Mouse (Mus musculus) yolk sac, embryonic 10.5 days (tissue): ENCODE data around the gene 1700113H08Rik.
A peak's percentile ranks its signal among the peaks of the same experiment; 100 is the strongest.

Experiments
- DNase-seq: peaks from one replicate; pipeline ENCODE4 v3.0.0-alpha.2; 2017; ENCODE audit warnings: low spot score

1700113H08Rik gene

DNA sequence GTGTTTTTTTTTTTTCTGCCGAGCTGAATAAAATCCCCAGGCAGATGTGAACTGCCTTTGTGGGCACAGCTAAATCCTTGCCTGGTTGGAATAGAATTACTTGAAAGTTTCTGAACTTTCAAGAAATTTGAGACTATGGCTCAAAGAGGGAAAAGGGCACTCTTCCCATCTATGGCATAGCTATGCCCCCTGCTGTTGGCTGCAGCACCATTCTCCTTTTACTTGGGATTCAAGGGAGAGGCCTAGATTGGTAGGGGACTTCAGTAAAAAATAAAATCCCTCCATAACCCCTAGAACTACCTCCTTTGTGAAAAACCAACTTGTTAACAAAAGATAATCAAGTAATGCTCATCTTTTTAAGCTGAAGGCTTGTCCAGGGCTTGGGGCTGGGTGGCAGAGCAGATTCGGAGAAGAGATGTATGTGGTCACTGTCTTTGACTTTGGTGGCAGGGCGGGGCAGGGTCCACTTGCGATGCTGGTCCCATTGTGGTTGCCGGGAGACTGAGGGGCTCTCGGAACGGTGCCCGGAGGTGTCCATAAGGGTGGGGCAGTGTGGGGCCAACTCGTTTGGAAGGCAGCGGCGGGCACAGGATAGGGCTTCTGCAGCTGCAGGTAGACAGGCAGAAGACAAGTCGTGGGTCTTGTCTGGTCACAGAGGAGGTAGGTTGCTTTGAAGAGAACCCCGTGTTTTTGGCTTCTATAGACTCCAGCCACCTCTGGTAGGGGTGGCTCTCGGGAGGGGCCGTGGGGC is at the start of gene 1700113H08Rik:
1700113H08Rik (plus strand) TSS at position 546 of the 751 bp plus-strand sequence.
- DNase-seq: peak; percentile 6

DNA sequence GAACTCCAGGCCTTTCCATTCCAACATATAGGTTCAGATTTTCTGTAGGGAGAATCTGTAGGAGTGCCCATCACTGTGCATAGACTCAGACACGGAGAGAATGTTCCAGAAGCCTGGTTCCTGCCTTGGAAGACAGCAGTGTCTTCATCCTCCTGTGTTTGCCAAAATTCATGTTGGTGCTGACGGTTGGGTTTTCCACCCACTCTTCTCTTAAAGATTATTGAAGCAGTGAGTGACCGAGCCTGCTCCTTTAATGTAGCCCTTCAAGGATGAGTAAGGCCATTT is 49.7 kb upstream of the 1700113H08Rik start:
- DNase-seq: no peak

- no peak for DNase-seq
Observed at GRCm38 (mm10) chr10:87012087-87012486, 45.8 kb upstream of the 1700113H08Rik start.

DNA sequence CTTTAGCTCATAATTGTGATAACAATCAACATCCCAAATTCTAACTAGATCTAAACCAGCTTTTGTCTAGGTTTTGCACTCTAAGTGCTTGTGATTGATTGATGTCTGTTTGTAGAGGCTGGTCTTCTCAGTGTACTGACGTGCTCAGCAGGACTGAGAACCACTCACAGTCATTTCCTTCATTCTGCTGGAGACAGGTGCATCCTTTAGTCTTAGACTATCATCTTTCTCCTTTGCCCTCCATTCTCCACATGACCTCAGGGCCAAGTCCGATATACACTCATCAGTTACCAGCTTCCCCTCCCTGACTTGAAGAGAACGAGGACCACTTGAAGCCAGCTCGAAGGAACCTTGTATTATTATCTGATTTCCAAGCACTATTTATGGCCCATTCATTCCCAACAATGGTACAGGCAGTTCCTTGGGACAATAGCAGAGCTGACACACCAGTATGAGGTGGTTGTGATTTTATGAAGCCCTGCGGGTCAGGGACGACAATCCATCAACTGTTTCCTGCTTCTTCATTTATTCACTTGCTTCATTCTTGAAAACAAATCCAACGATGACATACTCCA is 43.4 kb upstream of the 1700113H08Rik start:
- DNase-seq: no peak

DNA sequence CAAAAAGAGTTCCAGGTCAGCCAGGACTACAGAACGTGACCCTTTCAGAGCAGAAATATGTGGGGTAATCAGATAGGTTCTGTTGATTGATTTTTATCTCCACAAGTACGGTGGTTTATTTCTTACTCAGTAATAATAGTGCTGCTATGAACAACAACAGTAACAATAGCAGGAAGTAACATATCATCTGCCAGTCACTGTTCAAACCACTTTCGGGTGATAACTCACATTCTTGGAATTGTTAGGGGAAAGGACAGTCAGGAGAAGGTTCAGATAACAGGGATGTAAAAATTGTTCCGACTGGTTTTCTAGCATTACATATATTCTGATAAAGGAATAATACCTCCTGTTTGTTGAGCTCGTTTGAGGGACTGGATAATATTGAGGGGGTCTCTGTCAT is 42.4 kb upstream of the 1700113H08Rik start:
- DNase-seq: no peak

DNA sequence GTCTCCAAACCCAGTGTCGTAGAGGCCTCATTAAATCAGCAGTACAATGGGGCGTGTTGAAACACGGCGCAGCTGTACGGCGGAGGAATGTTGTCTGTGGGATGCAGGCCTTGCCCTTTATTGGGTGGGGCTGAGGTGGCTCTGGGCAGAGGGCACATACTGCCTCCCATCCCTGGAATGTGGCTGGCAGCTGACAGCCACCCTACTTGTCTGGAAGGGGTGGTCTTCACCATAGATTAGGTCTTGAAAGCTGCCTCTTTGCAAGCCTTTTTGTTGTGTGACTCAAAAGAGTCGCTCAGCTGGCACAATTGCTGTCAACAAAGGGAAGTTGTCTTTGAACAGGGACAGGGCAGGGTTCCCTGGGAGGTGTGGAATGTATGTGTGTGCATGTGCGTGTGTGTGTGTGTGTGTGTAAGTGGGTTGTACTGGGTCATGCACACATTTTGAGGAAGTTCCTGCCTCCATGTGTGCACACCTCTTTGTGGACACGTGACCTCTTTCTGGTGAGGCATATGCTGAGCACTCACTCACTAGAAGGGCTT is 41.6 kb upstream of the 1700113H08Rik start:
- DNase-seq: no peak

DNA sequence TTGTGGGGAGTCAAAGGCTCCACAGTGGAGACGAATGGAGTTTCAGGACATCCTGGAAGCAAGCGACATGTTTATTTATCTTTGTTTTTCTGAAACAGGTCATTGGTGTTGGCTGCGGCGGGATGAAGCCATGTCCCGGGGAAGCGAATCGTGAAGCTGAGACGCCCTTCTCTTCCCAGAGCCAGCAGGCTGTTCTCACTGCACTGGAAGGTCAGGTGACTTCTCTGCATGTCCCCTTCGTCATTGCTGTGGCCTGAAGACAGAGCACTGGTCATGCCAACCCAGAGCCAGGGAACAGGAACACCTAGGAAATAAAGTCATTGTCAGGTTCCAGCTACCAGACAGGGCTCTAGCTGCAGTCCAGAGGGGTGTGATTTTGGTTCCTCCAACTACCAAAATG is 39.0 kb upstream of the 1700113H08Rik start:
- no peak for DNase-seq

DNA sequence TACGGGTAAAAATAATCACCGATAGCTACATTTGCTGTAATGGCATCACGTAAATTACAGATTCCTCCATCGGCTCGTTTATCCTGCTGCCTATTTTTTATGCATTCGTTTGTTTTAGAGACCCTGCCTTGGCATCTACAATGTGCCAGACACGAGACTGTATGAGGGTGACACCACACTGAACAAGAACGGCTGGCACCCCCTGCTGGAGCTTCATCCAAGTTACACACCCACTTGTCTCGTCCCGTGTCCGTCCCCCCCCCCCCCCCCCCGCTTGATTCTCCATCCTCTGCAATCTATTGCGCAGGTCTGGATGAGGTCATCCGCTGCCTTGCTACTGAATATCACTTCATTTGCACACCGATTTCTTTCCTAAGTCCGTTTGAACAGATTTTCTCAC is 37.1 kb upstream of the 1700113H08Rik start:
- no peak for DNase-seq

DNA sequence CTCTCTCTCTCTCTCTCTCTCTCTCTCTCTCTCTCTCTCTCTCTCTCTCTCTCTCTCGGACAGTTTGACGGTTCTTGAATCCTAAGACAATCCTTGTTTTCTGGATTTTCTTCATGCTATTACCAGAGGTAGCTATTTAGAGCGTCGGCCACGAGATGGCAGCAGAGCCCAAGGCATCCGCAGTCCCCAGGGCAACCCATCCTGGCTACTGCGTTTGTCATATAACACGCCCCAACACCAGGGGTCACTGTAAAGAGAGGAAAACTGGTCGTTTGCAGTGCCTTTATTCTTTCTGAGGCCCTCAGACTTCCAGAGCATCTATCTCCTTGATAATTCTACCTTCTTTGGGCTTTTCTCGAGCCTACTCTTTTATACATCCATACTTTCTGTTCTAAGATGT is 33.0 kb upstream of the 1700113H08Rik start:
- DNase-seq: peak; percentile 64

DNA sequence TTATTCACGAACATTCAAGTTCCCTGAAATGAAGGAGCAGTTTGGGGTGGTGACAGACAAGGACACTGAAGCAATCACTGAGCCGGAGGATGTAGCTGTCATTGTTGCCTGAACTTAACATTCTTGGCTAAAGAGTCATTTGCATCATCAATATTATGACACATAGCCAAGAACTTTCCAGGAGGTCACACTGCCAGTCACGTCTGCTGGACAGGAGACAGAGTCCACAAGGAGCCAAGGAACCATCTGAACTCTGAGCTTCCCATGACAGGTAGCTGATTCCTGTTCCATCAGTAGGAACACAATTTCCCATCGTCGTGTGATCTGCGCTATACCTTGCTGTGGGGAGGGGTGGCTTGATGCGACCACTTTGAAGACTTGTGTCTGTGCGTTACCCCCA is 25.1 kb upstream of the 1700113H08Rik start:
- no peak for DNase-seq

GRCm38 (mm10) chr10:87035866-87036265 is 22.0 kb upstream of the 1700113H08Rik start:
- no peak for DNase-seq

- DNase-seq: no peak
Observed at GRCm38 (mm10) chr10:87036271-87036703, 21.6 kb upstream of the 1700113H08Rik start.

DNA sequence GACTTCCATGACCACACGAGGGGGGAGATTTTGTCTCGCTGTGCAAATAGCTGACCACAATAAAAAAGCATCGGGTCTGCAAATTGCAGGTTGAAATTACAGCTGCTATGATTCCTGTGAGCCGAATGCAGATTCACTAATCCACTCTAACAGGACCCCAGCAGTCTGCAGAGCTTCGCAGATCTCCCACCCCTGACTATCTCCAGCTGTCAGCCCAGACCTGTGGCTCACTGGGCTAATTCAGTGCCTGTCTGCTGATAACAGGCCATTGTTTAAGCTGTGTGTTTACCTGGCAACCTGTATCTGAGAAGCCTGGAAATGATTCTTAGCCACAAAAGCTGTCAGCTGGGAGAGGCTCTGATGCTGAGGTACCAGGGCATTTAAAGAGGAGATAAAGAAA is 20.8 kb upstream of the 1700113H08Rik start:
- DNase-seq: no peak

DNA sequence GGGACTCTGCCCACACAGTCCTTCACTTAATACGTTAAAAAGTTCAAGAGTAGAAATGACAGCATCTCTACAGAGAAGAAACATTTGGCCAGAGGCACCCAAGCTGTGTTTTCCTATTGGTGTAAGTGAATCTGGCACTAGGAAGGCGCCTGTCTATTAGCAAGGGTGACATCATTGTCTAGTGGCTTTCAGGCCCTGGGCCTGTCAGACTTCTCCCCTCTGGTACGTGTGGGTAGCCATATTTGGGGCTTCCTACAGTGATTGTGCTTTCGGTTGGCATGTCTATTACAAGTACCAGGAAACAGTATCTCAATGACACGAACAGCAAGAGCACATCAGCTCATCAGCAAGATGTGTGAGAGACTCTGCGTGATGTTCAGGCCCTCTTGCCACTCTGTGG is 18.5 kb upstream of the 1700113H08Rik start:
- no peak for DNase-seq

GRCm38 (mm10) chr10:87039800-87040199 is 18.0 kb upstream of the 1700113H08Rik start:
- DNase-seq: no peak

DNA sequence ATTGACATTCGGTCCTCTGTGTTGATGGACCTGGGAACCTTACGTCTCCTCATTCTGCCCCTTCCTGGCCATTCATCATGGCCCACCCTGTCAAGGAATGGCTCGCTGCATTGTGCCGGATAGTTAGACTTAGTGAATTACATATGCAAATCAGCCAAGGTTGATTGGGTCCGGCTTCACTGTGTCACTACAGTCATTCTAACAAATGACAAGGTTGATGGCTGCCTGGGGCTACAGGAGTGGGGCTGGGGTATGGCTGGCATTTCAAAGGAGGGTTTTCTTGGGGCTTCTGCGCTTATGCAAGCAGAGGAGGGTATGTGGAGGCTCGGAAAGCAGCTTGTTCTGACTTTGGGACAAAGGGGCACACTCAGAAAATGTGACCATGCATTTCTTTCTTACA is 16.6 kb upstream of the 1700113H08Rik start:
- no peak for DNase-seq

- DNase-seq: peak; percentile 56
Observed at GRCm38 (mm10) chr10:87045273-87045672, 12.6 kb upstream of the 1700113H08Rik start.

DNA sequence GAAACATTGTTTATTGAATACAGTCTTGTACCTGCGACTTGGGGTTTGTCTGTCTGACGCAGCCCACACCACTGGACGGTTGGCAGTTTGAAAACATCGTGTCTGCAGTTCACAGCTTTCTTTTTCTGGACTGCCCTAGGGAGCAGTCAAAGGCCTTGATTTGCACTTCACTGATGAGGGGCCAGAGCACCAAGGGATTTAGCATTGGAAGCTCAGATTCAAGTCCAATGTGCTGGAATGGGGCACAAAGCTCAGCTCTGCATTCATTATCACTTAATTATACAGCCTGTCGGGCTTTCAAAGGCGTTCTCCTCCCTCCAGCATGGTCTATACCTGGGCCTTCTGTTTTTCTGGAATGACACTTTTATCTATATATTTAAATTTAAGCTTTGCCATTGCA is 11.4 kb upstream of the 1700113H08Rik start:
- no peak for DNase-seq

- DNase-seq: no peak
Observed at GRCm38 (mm10) chr10:87046931-87047468, 10.8 kb upstream of the 1700113H08Rik start.

- no peak for DNase-seq
Observed at GRCm38 (mm10) chr10:87049179-87049578, 8.7 kb upstream of the 1700113H08Rik start.

DNA sequence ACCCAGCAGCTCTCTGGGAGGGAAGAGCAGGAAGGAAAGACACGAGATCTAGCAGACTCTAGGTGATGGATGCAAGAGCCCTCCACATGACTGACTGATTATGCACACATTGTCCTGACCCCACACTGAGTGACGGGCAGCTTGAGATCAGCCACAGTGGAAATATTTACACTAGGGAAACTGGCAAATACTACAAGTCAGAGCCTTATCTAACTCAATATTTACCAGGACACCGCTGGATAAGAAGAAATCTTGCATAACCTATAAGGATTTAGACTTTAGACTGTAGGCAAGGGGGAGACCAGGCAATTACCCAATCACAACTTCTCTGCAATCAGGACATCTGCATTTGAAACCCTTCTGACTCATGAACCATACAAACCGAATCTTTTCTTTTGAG is 6.1 kb upstream of the 1700113H08Rik start:
- DNase-seq: peak; percentile 73

- peak; percentile 51 for DNase-seq
Observed at GRCm38 (mm10) chr10:87058251-87058925, 543 bp downstream of the 1700113H08Rik start.

DNA sequence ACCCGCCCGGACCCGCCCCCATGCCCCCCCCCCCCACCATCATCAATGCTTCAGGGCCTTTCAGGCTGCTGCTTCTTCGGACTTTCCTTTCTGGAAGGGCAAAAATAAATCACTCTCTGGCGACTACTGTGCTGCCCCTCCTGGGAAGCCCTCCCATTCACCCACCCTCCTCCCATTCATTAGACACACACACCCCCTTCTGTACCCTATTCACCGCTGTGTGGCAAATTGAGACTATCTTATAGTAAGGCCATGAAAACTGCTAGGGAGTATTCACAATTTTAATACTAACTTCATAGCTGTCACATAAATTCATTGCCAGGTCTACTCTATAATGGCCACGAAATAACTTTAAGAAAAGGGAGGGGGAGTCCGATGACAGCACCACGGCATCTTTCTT is 1.1 kb downstream of the 1700113H08Rik start:
- no peak for DNase-seq
